Mouse (Mus musculus) lung, postnatal 0 days (tissue): ENCODE results near the gene Dennd5b. TPM values are rescaled to one million over a fixed set of nuclear protein-coding genes. Genes with fewer than 3 reads are reported as not detected.
A peak's percentile ranks its signal among the peaks of the same experiment; 100 is the strongest.

Source experiments
- ATAC-seq: fragments of 200-750 bp; cut with Nextera tagmentation; 2 replicates; pipeline ENCODE4 v1.8.0; 2017; ENCODE audit warnings: moderate library complexity
- DNase-seq: peaks from one replicate; pipeline ENCODE4 v3.0.0-alpha.2; 2016; ENCODE audit warnings: low spot score
- H3K27ac ChIP-seq: fragments of 300-500 bp; sonication (generic); 2 replicates; pipeline ENCODE4 v1.5.1; 2014; ENCODE audit warnings: antibody characterized with exemption, mild to moderate bottlenecking, low read length, mixed read lengths
- H3K27me3 ChIP-seq: fragments of 300-500 bp; sonication (generic); replicated peaks from 2 replicates; pipeline ENCODE4 v1.6.1; 2014; ENCODE audit warnings: low read length, mixed read lengths; ENCODE audit not compliant: insufficient read depth
- H3K36me3 ChIP-seq: fragments of 300-500 bp; sonication (generic); 2 replicates; pipeline ENCODE4 v1.6.1; 2014; ENCODE audit warnings: low read length, mixed read lengths; ENCODE audit not compliant: insufficient read depth
- H3K4me1 ChIP-seq: fragments of 300-500 bp; sonication (generic); 2 replicates; pipeline ENCODE4 v1.6.1; 2014; ENCODE audit warnings: antibody characterized with exemption, low read depth, low read length, mixed read lengths; ENCODE audit not compliant: insufficient read depth
- H3K4me2 ChIP-seq: fragments of 300-500 bp; sonication (generic); replicated peaks from 2 replicates; pipeline ENCODE4 v1.6.1; 2014; ENCODE audit warnings: low read depth, mild to moderate bottlenecking, low read length, moderate library complexity, mixed read lengths
- H3K4me3 ChIP-seq: fragments of 300-500 bp; sonication (generic); 2 replicates; pipeline ENCODE4 v1.5.1; 2014; ENCODE audit warnings: low read depth, low read length
- H3K9ac ChIP-seq: fragments of 300-500 bp; sonication (generic); replicated peaks from 2 replicates; pipeline ENCODE4 v1.6.1; 2014; ENCODE audit warnings: low read depth, mild to moderate bottlenecking
- H3K9me3 ChIP-seq: fragments of 300-500 bp; sonication (generic); 2 replicates; pipeline ENCODE4 v1.6.1; 2016; ENCODE audit warnings: low read length, mixed read lengths
- CTCF ChIP-seq: IDR thresholded peaks from 2 replicates; pipeline ENCODE4 v1.5.1; 2016; ENCODE audit warnings: antibody characterized with exemption, mild to moderate bottlenecking
- EP300 ChIP-seq: IDR thresholded peaks from 2 replicates; pipeline ENCODE4 v1.6.1; 2016; ENCODE audit warnings: antibody characterized with exemption, mild to moderate bottlenecking, control low read depth
- whole genome bisulfite sequencing: fragments of 180-500 bp; shearing (Covaris S2); extraction: QIAGEN DNeasy Blood & Tissue Kit; methylation state at CpG from one replicate; pipeline ENCODE4 v1.1.7; 2014; 5-methylcytosine and 5-hydroxymethylcytosine counted together
- polyA plus RNA-seq: library from polyadenylated mRNA; unstranded; fragments of >200 nt; fragmentation: Nextera tagmentation; extraction: Ambion mirVana; gene quantifications from 2 replicates; pipeline ENCODE4 v1.2.1, GENCODE M21; 2015

The Dennd5b gene
- polyA plus RNA-seq, 1 experiment from 2014 or later, result 3.6 TPM

DNA sequence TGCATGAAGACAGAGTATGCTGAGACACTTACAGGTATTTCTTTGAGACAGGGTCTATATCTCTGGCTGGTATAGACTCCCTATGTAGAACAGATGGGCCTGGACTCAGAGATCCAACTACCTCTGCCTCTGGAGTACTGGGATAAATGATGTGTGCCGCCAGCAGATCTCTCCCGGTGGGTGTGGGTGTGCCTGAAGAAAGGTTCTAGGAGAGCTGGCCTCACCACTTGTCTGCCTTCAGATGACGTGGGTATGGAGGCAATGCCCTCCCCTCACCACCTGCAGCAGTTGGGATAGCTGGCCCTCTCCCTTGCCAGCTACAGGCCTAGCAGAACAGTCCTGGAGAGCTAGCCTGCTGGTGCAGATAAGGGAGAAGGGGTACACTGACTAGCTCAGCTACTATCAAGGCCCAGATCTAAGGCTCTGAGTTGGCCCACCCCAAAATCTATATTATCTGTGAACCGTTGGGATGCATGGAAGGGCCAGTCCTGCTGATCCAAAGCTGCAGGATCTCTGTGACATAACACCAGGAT lies 30.8 kb downstream of the Dennd5b start:
- 75% methylated on average over 4 of the region's 4 CpGs for WGBS
- TF ChIP-seq CTCF, result no peak
- no peak for TF ChIP-seq EP300
- no peak overlapping the region for H3K27ac ChIP-seq

DNA sequence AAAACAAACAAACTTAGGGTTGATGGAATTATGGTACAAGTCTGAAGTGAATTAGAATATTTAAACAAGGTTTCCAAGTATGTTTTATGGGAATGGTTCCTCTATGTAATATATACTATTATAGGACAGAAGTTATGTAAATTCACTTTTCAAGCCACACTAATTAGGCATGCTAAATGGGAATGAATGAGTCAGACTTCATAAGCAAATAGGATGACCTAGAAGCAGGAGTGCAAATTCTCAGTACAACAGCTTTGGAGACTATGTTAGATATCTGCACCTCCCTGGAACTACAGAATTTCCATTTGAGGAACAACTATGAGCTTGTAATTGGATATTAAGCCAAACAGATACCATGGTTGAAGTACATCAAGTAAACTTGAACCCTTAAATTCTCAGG lies 38.1 kb downstream of the Dennd5b start:
- H3K4me1 ChIP-seq, result no peaks in the 10 kb centered on the region
- ATAC-seq (no peak), DNase-seq (no peak)
- H3K4me3 ChIP-seq, result no peak overlapping the region
- no peak overlapping the region for H3K9ac ChIP-seq
- no peak for TF ChIP-seq EP300
- TF ChIP-seq CTCF, result no peak
- H3K9me3 ChIP-seq, result no peaks in the 10 kb centered on the region
- H3K27me3 ChIP-seq, result no peaks in the 10 kb centered on the region
- no peak overlapping the region for H3K27ac ChIP-seq
- H3K36me3 ChIP-seq, result no peaks in the 10 kb centered on the region
- H3K4me2 ChIP-seq, result no peak overlapping the region

More for the DNA sequence above, 30.8 kb downstream of the Dennd5b start:
- no peaks in the 10 kb centered on the region for H3K36me3 ChIP-seq
- ATAC-seq, result no peak
- no peaks in the 10 kb centered on the region for H3K4me1 ChIP-seq
- no peak overlapping the region for H3K9ac ChIP-seq
- no peak overlapping the region for H3K4me2 ChIP-seq
- no peaks in the 10 kb centered on the region for H3K27me3 ChIP-seq
- no peak overlapping the region for H3K4me3 ChIP-seq
- H3K9me3 ChIP-seq, result no peaks in the 10 kb centered on the region
- DNase-seq, result no peak

DNA sequence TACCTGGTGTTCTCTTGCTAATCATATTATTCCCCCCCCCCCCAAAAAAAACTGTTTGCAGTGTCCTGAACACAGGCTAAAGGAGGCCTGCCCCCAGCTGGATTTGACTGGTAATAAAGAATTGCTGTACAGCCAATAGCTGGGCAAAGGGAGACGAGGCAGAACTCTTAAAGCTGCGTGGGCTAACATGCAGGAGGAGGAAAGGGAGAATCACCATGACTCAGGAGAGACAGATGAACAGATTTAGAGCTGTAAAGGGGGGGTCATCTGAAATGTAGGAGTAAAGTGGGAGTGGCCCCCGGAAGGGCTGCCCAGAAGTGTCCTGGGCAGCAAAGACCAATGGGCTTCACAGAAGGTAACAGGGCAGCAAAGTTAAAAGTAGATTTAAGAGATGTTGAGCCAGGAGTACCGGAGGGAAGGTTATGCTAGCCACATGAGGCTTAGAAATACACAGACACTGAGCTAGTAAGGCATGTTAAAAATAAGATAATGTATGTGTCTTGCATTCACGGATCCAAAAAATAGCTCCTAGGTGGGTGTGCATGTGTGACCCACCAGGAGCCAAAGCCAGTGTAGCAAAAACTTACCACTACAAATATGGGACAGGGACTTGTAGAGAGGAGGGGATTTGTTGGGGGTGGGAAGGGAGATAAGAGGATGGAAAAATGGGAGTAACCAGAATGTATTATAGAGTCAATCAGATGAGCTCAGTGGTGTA lies 40.7 kb downstream of the Dennd5b start:
- WGBS, result 89% methylated on average over 5 of the region's 5 CpGs
- no peak for DNase-seq
- no peaks in the 10 kb centered on the region for H3K9me3 ChIP-seq
- H3K4me1 ChIP-seq, result no peaks in the 10 kb centered on the region
- no peak overlapping the region for H3K4me2 ChIP-seq
- no peak overlapping the region for H3K9ac ChIP-seq
- no peaks in the 10 kb centered on the region for H3K27me3 ChIP-seq
- H3K36me3 ChIP-seq, result no peaks in the 10 kb centered on the region
- H3K27ac ChIP-seq, result no peak overlapping the region
- H3K4me3 ChIP-seq, result no peak overlapping the region
- no peak for ATAC-seq
- TF ChIP-seq CTCF (no peak), EP300 (no peak)

DNA sequence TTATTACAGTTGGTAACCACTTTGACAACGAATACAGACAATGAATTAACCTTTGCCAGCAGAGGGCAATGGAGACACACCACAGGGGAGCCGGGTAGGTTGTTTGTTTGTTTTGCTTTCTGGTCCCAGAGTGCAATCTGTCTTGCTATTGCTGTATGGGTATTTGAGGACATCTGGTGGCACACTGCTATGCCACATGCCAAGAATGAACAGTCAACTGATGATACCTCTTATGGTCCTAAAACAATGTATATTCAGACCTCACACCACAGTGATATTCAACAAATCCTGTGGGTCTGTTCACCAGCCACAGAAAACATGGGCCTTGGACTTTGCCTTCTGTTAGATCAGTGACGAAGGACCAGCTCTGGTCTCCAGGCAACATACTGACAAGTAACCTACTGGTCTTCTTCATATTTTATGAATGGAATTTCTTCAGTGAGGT lies 43.5 kb downstream of the Dennd5b start:
- H3K4me2 ChIP-seq, result no peak overlapping the region
- peak; percentile 45 for DNase-seq
- WGBS, result 38% methylated on average over 3 of the region's 3 CpGs

GRCm38 (mm10) chr6:149054780-149055179 lies 46.7 kb downstream of the Dennd5b start:
- Histone ChIP-seq H3K36me3 (no peaks in the 10 kb centered on the region), H3K4me1 (no peaks in the 10 kb centered on the region), H3K4me2 (no peak overlapping the region), H3K9me3 (no peaks in the 10 kb centered on the region), H3K27me3 (no peaks in the 10 kb centered on the region), H3K4me3 (no peak overlapping the region), H3K9ac (no peak overlapping the region), H3K27ac (no peak overlapping the region)
- no peak for ATAC-seq
- 60% methylated on average over 2 of the region's 2 CpGs for WGBS
- TF ChIP-seq CTCF, result no peak
- TF ChIP-seq EP300, result no peak
- DNase-seq, result no peak

More for the DNA sequence above, 43.5 kb downstream of the Dennd5b start:
- Histone ChIP-seq H3K9me3 (no peaks in the 10 kb centered on the region), H3K27me3 (no peaks in the 10 kb centered on the region), H3K27ac (no peak overlapping the region), H3K36me3 (no peaks in the 10 kb centered on the region), H3K9ac (no peak overlapping the region), H3K4me3 (no peak overlapping the region), H3K4me1 (no peaks in the 10 kb centered on the region)
- TF ChIP-seq CTCF (peak; percentile 73), EP300 (no peak)
- ATAC-seq, result no peak; the same call in 1 of the 2 replicates

DNA sequence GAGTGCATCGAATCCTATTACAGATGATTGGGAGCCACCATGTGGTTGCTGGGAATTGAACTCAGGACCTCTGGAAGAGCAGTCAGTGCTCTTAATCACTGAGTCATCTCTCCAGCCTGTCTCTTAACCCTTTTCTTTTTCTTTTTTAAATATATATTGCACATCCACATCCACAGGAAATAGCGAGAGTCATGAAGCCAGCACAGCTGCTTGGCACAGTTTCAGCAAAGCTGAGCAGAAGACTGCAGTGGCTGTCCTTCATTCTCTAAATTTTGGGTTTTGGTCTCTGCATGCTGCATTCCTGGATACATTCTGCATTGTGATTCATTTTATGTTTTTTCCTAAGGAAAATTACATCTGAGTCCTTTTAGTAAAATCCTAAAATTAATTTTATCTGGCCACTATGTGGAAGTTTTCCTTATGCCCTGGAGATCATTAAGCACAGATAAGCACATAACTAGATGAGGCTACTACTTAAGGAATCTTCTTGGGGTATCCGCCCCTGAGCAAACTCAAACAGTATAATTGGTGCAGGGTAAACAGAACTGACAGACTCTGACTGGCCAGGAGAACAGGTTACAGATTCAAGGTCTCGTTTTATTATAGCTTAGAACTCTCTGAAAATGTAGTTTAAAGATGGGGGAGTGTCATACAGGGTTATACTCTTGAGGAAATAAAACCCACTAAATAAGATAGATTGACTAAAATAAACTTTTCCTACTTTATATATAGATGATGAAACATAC lies 50.3 kb downstream of the Dennd5b start:
- H3K4me2 ChIP-seq, result no peak overlapping the region
- WGBS, result 48% methylated on average over 4 of the region's 4 CpGs
- no peaks in the 10 kb centered on the region for H3K36me3 ChIP-seq
- H3K9ac ChIP-seq, result no peak overlapping the region
- no peak overlapping the region for H3K4me3 ChIP-seq
- ATAC-seq, result no peak
- peak; percentile 17 for DNase-seq
- H3K27ac ChIP-seq, result no peak overlapping the region
- H3K9me3 ChIP-seq, result no peaks in the 10 kb centered on the region
- no peaks in the 10 kb centered on the region for H3K27me3 ChIP-seq
- TF ChIP-seq EP300, result no peak
- no peak for TF ChIP-seq CTCF
- no peaks in the 10 kb centered on the region for H3K4me1 ChIP-seq
